ENCODE assay signal across 12 mouse cellular contexts in the genomic region with DNA sequence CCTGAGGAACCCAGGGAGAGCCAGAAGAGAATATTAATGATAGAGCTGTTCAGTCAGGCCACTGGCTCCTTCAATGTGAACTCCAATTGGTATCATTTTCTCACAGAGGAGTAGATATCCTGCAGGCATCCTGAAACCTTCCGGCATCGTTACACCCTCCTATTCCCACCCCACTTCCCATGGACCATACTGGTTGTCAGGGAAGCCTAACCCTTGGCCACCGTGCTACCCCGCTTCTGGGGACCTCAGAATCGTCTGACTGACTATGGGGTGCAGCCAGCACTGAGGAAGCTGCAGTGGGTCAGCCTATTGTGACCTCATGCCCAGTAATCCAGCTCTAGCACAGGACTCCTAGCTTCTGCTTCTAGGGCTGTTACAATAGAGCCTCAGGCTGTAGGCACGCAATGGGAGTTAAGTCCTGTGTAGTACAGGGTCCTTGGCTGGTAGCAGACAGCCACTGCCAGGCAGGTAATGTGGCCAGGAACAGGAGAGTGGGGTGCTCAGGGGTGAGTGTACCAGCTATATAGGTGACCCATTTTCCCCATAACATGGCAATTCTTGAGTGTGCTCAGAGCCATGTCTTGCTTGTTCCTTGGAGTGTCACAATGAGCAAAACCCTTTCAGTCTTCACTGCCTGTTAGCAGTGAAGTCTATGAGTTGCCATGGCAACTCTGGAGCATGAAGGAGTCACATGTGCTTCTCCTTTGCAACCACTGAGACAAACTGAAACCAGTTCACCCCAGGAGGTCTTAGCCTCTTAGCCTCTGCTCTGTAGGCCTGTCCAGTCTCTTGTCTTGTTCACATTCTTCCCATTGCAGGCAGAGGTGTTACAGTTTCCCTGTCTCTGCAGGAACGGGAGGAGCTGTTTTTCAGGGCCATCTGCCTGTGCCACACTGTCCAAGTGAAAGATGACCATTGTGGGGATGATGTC. TPM values are rescaled to one million over a fixed set of nuclear protein-coding genes. Genes with fewer than 3 reads are reported as not detected.
DNase-seq lines count a peak whose midpoint lies in the region; ATAC-seq and TF ChIP-seq lines count a peak whose summit lies in the region.
"Had no signal": no experiment of that assay in that cellular context is flagged by ENCODE, and none has a peak within 500 bp of the region (broad histone marks: within the 10 kb centered on the region; RNA-seq: fewer than 3 reads in every experiment).

No protein-coding gene starts in this region.

- H3K36me3 ChIP-seq in heart, adult 2 months (ENCODE audit: control insufficient read depth, insufficient read depth, low read length): no peaks in the 10 kb centered on the region
- H3K36me3 ChIP-seq in midbrain, embryonic 14.5 days (ENCODE audit: control insufficient read depth, insufficient read depth, low read length): peaks cover 66% of the 10 kb centered on the region

- no peak overlapping the region for H3K4me2 ChIP-seq in midbrain, embryonic 14.5 days (ENCODE audit: low read length)
- H3K4me2 ChIP-seq: embryonic facial prominence, embryonic 13.5 days had no signal

- no peak for TF ChIP-seq CTCF in heart, adult 2 months (IDR thresholded peaks at IDR 0.05)
- no peak for TF ChIP-seq CTCF in brain, embryonic 14.5 days (IDR thresholded peaks at IDR 0.05; ENCODE audit: borderline replicate concordance, extremely low read depth, insufficient read depth, insufficient read length)

- H3K9me3 ChIP-seq in midbrain, embryonic 14.5 days (ENCODE audit: control insufficient read depth, low read length): no peaks in the 10 kb centered on the region
- H3K9me3 ChIP-seq: embryonic facial prominence, embryonic 13.5 days had no signal

- no peak overlapping the region for H3K9ac ChIP-seq in heart, adult 2 months (ENCODE audit: low read depth, low read length)
- no peak overlapping the region for H3K9ac ChIP-seq in midbrain, embryonic 14.5 days (replicated peaks; ENCODE audit: low read length)
- H3K9ac ChIP-seq: embryonic facial prominence, embryonic 13.5 days had no signal

- 91% methylated on average over 7 of the region's 7 CpGs for WGBS in heart, adult 2 months
- WGBS in midbrain, embryonic 14.5 days: 45% methylated on average over 7 of the region's 7 CpGs

- peak; percentile 43 for ATAC-seq in granulocyte monocyte progenitor cell, adult 5-6 weeks (replicated peaks; ENCODE audit: poor library complexity, severe bottlenecking)
- peak; percentile 53; the same call in 1 of the 2 replicates for ATAC-seq in midbrain, embryonic 14.5 days (ENCODE audit: low FRiP score, low TSS enrichment)
- no peak for ATAC-seq in activated CD4-positive, CD25-positive, alpha-beta regulatory T cell, adult 4 months

- H3K27me3 ChIP-seq in heart, adult 2 months (ENCODE audit: control insufficient read depth, insufficient read depth, low read length): no peaks in the 10 kb centered on the region
- no peaks in the 10 kb centered on the region for H3K27me3 ChIP-seq in midbrain, embryonic 14.5 days (ENCODE audit: control insufficient read depth, insufficient read depth, low read length)
- H3K27me3 ChIP-seq: embryonic facial prominence, embryonic 13.5 days had no signal

- intact Hi-C loops in heart, adult 2 months (cut with DNase I): no loop called here

- H3K4me1 ChIP-seq in heart, adult 2 months (ENCODE audit: control insufficient read depth, insufficient read depth, low read length): peaks cover 2% of the 10 kb centered on the region; the same call in 1 of the 2 replicates
- peaks cover 13% of the 10 kb centered on the region for H3K4me1 ChIP-seq in midbrain, embryonic 14.5 days (ENCODE audit: control insufficient read depth, insufficient read depth, low read length)
- H3K4me1 ChIP-seq: embryonic facial prominence, embryonic 13.5 days had no signal

- TF ChIP-seq EP300 in heart, adult 2 months (IDR thresholded peaks at IDR 0.05; ENCODE audit: insufficient read depth, low read depth, low read length): no peak

- no peaks in the 10 kb centered on the region for H3K79me2 ChIP-seq in heart, adult 2 months (replicated peaks; ENCODE audit: control insufficient read depth, insufficient read depth, low read length)

- DNase-seq in heart, adult 11 months: peak; percentile 75
- DNase-seq in heart, adult 2 months: no peak
- DNase-seq in brain, embryonic 14.5 days (ENCODE audit: low read depth): peak; percentile 84
- DNase-seq in midbrain, embryonic 14.5 days: peak; percentile 77
- DNase-seq in ovary, postnatal 36 days (ENCODE audit: low spot score): no peak
- no peak for DNase-seq in kidney, postnatal 14 days
- DNase-seq: B cell, adult 2 months; gastrocnemius, postnatal 25 days; lung, postnatal 4 days had no signal

- TF ChIP-seq POLR2A in heart, adult 2 months (IDR thresholded peaks at IDR 0.05; ENCODE audit: insufficient read depth, low read depth, low read length): no peak
- no peak for TF ChIP-seq POLR2A in brain, embryonic 14.5 days (IDR thresholded peaks at IDR 0.05; ENCODE audit: borderline replicate concordance, extremely low read depth, insufficient read depth, insufficient read length, poor library complexity, severe bottlenecking)

- no peak overlapping the region for H3K4me3 ChIP-seq in heart, adult 2 months
- H3K4me3 ChIP-seq in midbrain, embryonic 14.5 days (replicated peaks; ENCODE audit: low read depth, low read length): no peak overlapping the region
- H3K4me3 ChIP-seq: embryonic facial prominence, embryonic 13.5 days had no signal

- H3K27ac ChIP-seq in heart, adult 2 months: no peak overlapping the region
- peak overlapping the region; percentile 71 for H3K27ac ChIP-seq in midbrain, embryonic 14.5 days (replicated peaks; ENCODE audit: low read depth, low read length)
- H3K27ac ChIP-seq: embryonic facial prominence, embryonic 13.5 days had no signal

RNA-seq across cellular contexts. Expression of gene Mcf2l, which starts 41.7 kb away (rescaled TPM):
- total RNA-seq in heart, adult 2 months (2021): 100 to 1,000 TPM in 1 of 2 experiments, 10 to 100 TPM in 1; 58.4 to 104 TPM
- polyA plus RNA-seq in heart, adult 2 months (2012; rRNA removed): 30.3 and 40.2 TPM in 2 replicates
- polyA plus RNA-seq in brain, embryonic 14.5 days (2012; rRNA removed): 114 and 189 TPM in 2 replicates
- total RNA-seq in granulocyte monocyte progenitor cell, adult 5-6 weeks (2014; fragmentation: Nextera tagmentation): 19.5 and 19.8 TPM in 2 replicates
- 16.2 and 16.4 TPM in 2 replicates for total RNA-seq in granulocyte monocyte progenitor cell, adult 5-6 weeks (2017)
- polyA plus RNA-seq in midbrain, embryonic 14.5 days (2014; fragmentation: Nextera tagmentation; extraction: Ambion mirVana): 173 and 174 TPM in 2 replicates
- polyA plus RNA-seq in activated CD4-positive, CD25-positive, alpha-beta regulatory T cell, adult 4 months (2017; shearing (Covaris generic)): under 1 TPM in 1 of 2 experiments, not detected in 1; 0.40 TPM

Comparison
In these comparisons a context has a peak if more than half of its experiments do, and no peak if none do; other contexts are left out.
1. DNase-seq: peak in heart, adult 11 months (single experiment), brain, embryonic 14.5 days (single experiment) and midbrain, embryonic 14.5 days (single experiment); none in heart, adult 2 months (0 of 2), ovary, postnatal 36 days (single experiment) and kidney, postnatal 14 days (single experiment).
2. RNA of gene Mcf2l, which starts 41.7 kb away (polyA plus RNA-seq): 114 to 189 TPM in brain, embryonic 14.5 days, 173 to 174 TPM in midbrain, embryonic 14.5 days and 30.3 to 40.2 TPM in heart, adult 2 months; 0.40 TPM in activated CD4-positive, CD25-positive, alpha-beta regulatory T cell, adult 4 months; every median in the first group is over 10 times any median in the second.